Mouse (Mus musculus): Measurements from ENCODE around the gene Clmp. TPM values are rescaled to one million over a fixed set of nuclear protein-coding genes. Genes with fewer than 3 reads are reported as not detected.
"Not testable (repeated sequence)": the region's sequence is repeated elsewhere in the genome, so short reads cannot be mapped to it uniquely, and the experiment has no call there.

The Clmp gene
- total RNA-seq, 2 experiments from 2014 or later, result 8.5 to 9.0 TPM

DNA sequence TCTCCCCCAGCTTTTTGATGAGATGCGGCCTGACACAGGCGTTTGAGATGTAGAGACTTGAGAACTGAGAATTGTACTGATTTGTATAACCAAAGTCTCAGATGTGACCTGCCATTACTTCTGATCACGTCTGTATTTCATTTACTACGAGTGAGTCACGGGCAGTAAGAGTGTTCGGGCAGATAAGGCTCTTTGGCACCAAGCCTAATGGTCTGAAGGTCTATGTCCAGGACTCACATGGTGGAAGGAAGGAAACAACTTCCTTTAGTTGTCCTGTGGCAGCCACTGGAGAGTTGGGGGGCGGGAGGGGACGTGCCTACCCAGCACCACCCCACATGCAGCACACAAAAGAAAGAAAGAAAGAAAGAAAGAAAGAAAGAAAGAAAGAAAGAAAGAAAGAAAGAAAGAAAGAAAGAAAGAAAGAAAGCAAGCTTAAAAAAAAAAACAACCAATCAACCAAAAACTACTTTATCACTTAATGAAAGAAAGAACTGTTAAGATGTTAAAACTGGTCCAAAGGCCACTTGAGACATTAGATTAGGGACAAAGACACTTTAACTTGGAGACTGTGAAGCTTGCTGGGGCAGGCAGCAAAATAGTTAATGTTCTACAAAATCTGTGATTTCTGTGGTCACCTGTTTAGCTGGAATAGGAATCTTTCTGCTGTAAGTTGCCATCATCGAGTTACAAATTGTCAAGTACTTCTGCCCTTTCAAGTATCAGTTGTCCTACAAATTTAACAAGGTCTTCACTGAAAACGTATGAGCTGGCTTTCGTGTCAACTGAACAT, 90.9 kb downstream of the Clmp start:
- peak; percentile 60 for DNase-seq

DNA sequence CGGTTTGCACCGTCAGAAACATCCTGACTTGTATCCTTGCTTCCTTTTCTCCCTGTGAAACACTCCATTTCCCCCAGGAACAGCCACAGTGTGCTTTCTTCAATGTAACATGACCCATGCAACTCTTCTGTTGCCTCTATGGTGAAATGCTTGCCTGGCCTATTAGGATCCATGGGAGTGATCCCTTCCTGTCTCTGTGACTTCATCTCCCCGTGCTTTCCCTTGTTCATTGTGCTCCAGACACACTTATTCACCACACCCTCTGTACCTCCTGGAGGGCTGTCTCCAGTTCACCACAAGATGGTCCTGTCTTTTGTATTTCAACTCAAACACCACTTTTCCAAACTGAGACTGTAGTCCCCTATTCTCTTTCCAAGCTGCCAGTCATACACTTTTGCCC, 94.3 kb downstream of the Clmp start:
- no peak for DNase-seq

DNA sequence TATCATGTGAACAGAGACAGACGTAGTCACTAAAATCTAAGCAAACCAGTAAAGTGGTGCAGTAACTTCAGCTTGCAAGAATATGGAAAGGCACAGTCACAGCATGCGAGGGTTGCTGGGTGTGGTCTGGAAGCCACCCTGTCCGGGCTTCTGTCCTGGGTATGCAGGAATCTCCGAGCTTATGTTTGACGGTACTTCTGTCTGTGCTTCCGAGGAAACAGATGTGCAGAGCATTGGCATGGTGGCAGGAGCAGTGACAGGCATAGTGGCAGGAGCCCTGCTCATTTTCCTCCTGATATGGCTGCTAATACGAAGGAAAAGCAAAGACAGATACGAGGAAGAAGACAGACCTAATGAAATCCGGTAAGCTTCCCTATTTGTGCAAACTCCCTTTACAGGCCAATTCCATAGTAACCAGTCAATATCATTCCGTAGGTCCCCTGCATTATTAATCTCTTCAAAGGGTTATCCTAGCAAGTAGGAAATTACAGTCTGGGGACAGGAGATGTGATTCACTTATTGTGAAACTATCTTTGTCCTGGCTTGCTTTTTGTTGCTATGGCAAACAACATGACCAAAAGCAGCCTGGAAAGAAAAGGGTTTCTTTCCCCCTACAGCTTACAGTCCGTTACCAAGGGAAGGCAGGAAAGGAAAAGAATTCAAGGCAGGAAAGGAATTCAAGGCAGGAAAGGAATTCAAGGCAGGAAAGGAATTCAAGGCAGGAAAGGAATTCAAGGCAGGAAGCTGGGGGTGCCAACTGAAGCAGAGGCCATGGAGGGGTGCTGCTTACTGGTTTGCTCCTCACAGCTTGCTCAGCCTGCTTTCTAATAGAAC, 95.3 kb downstream of the Clmp start:
- DNase-seq, result no peak

DNA sequence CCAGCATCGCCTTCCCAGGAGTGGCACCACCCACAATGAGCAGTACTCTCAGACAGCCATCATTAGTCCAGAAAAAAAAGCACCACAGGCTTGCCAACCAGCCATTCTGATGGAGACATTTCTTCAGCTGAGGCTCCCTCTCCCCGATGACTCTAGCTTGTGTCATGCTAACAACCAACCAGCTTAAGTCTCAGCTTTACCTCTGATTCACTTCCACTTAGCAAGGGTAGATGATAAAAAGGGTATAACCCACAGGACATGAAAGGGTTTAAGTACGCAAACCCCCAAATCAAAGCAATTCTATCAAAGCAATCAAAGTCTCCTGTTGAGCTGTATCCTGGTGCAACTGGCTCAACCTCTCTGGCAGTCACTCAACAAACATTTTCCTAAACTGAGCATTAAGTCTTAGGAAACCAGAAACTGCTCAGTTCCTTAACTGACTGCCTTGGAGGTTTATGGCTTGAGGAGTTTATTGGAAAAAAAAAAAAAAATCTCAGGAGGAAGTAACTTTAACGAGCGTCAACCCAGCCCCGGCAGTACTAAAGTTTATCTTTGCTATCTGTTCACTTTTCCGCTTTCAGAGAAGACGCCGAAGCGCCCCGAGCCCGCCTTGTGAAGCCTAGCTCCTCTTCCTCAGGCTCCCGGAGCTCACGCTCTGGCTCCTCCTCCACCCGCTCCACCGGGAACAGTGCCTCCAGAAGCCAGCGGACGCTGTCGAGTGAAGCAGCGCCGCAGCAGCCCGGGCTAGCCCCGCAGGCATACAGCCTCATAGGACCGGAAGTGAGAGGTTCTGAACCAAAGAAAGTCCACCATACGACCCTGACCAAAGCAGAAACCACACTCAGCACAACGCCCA, 96.2 kb downstream of the Clmp start:
- DNase-seq, result peak; percentile 69

DNA sequence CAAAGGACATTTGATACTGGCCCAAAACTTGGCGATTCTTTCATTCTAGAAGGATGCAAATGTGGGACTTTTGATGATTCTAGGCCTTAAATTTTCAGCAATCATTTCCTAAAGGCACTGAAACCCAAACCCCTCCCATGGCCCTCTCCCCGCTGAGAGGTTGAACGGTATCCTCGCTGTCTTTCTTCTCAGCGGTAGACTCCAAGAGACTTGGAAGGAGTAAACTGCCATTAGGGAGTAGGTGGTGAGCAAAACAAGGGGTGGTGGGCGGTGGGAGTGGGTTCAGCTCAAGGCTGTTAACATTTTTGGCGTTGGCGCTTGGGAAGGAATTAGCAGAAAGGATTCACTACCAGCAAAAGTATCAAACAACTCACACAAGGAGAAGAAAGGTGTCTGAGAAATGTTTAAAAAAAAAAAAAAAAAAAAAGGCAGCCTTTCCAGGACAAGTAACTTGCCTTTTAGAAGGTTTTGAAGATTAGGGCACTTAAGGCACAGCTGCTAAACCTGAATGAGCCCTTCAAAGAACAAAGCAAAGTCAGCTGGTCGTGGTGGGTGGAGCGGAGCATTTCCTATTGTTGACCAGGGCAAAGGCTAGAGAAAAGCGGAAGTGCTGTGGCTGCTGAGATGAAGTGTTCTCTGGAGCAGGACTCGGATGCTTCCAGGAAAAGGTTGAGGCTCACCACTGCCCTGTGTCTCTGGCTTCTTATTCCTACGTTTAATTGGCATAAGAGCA, 98.0 kb downstream of the Clmp start:
- peak; percentile 55 for DNase-seq

DNA sequence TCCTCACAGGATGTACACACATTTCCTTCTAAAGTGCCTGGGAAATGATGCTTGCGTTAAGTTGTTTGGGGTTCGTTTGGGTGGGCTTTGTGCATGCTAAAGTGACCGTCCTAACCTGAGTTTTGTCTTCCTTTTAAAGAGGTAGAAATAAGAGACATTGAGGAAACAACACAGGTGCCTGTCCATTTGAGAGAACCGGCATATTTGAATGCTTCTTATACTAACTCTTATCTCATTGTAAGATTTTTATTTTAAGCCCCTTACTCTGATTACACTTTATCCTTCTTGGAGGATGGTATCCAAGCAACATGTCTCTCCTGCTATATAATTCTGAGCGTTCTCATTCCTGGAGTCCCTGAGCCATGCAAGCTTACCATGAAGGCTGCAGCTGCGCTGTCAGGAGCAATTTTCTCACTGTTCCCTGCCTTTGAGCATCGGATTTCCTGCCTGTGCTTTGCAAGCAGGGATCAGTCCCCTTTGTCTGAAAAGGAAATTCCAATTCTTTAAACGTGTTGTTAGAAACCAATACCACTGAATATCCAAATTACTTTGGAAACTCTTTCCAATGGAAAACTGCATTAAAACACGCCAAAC, 98.7 kb downstream of the Clmp start:
- no peak for DNase-seq

DNA sequence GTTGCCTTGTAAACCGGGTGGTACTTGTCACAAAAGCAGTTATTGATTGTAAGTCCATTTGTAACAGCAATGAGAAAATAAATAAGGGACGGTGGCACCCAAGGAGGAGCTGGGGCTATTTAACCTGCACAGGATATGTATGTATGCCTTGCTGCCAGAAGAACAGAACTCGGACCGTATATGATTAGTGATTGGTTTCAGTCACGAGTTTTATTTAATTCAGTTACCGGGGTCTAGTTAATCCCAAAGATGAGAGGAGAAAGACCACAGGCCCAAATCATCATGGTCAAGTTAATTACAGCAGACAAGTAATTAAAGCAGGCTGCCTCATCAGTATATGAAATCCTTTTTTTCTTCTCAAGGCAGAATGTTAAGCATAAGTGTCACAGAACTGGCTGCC, 99.7 kb downstream of the Clmp start:
- DNase-seq, result no peak

DNA sequence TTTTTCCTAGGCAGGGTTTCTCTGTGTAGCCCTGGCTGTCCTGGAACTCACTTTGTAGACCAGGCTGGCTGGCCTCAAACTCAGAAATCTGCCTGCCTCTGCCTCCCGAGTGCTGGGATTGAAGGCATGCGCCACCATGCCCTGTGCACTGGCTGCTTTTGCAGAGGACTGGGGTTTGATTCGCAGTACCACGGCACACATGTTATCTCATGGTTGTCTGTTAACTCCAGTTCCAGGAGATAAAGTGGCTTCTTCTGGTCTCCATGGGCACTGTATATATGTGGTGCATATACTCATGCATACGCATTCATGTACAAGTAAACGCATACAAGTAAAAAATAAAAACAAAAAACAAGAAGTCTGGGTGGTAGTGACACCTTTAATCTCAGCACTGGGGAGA, 101.1 kb downstream of the Clmp start:
- DNase-seq, result not testable (repeated sequence)

DNA sequence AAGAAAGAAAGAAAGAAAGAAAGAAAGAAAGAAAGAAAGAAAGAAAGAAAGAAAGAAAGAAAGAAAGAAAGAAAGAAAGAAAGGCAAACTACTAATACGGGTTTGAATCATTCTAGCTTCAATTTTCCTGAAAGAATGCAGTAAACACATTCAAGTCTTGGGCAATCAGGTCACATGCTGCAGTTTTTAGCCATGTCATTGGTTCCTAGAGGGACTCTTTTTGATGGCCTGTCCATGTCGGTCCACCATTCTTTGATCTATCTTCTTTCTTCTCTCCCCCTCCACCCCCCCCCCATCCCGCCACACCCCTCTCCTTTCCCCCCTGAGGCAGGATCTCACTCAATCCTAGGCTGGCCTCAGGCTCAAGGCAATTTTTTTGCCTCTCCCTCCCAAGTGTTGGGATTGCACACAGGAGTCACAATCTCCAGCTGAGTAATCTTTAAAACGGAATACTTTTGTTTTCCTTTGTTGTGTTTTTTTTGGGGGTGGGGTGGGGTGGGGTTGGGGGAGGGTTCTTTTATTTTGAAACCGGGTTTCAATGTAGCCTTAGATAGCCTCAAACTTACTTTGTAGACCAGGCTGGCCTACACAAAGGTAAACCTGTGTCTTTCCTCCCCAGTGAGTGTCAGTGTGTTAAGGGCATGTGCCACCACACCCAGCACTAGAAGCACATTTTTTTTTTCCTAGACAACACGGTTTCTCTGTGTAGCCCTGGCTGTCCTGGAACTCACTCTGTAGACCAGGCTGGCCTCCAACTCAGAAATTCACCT, 106.3 kb downstream of the Clmp start:
- DNase-seq, result no peak

DNA sequence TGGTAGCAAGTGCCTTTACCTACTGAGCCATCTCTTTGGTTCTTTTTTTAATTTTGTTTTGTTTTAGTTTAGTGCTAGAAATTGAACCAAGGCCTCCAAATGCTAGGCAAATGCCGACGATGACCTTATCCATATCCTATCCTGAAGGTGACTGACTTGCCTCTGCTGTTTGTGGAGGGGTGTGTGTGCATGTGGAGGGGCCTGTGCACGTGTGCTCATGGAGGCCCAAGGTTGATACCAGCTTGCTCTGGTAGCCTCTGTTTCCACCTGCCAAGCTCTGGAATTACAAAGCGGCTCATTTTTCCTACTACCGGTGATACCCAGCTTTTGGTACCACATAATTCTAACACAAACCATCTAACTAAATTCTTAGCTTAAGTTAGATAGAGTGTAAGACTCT, 107.8 kb downstream of the Clmp start:
- no peak for DNase-seq

DNA sequence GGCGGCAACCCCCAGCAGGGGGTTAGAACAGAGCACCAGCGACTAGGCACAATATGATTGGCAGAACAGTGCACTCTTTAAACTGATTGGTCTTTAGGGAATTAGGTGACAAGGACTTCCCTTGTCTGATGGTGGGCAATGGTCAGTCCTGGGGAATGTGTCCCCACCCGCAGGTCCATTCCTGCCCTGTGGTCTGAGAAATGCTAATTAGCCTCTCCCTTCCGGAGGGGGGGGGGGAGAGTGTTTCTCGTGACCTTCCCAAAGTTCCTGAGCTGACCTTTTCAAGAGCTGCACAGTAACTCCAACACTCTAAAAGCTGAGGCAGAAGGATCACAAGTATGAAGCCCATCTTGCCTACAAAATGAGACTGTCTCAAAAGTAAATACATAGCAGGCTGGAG, 108.5 kb downstream of the Clmp start:
- peak; percentile 1 for DNase-seq

DNA sequence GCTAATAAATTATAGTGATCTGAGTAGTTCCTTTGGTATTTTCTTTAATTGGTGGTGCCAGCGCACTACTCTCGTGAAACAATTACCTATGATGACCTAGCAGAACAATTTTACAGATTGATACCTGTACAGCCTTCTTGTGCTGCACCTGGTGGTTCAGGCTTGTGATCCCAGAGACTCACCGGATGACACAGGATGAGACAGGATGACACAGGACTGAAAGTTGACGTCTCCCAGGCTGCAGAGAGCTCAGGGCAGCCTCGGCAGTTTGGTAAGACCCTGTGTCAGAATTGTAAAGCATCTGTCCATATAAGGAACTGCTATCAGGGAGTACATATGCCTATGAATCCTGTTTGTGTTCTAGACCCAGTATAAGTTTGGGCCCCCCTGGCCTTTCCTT, 109.2 kb downstream of the Clmp start:
- no peak for DNase-seq

DNA sequence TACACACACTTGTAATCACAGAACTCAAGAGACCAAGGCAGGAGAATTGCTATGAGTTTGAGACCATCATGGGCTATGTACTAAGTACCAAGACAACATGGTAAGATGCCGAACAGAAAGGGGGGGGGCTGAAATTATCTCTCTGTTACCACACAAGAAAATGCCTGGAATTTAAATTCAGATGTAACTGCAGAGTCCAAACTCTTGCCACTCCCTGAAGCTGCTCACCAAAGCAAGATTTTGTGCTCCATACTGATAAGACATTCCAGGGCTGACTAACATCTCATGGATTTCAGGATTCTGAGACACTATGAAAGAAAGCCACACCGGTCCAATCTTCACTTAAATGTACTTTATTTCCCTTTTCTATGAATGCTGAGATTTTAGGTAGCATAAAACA, 109.8 kb downstream of the Clmp start:
- DNase-seq, result no peak

DNA sequence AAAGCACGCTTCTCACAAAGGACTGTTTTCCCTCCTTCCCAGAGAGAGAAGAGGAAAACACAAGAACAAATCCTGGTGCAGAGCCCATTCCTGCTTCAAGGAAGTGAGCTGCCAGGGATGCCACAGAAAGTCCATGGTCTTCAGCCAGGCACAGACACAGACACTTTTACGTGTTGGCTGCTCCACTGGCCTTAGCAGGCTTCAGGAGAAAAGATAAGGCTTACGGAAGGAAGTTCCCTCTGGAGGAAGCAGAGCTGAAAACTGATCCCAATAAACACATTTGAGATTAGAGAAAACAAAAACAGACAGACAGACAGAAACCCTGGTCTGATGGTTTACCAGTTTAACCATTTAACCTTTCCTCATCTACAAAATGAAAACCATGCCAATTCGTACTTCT, 110.3 kb downstream of the Clmp start:
- DNase-seq, result no peak

DNA sequence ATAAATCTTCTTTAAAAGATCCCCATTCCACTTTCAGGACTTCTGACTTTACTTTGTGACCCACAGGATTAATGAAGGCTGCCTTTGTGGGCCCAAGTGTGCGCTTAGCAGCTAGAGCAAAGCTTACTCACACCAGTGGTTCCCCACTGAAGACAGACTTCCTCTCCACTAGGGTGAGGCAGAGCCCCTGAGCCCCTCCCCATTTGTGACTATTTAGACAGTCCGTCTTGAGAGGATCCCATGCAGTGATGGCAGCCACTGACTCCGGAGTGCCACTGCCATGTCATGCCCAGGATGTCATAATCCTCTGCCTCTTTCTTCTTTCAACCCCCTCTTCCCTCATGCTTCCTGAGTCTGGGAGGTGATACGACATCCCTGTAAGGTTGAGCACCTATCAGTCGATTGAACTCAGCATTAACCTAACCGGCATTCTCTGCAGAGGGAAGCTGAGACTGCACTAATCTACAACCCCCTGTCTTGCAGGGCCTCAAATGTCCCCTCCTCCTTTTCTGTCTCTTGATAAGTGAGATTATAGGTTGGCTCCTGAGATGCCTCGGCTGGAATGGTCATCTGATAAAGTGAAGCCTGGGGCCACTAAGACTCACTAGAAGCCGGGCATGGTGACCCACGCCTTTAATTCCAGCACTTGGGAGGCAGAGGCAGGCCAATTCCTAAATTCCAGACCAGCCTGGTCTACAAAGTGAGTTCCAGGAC, 112.6 kb downstream of the Clmp start:
- no peak for DNase-seq

DNA sequence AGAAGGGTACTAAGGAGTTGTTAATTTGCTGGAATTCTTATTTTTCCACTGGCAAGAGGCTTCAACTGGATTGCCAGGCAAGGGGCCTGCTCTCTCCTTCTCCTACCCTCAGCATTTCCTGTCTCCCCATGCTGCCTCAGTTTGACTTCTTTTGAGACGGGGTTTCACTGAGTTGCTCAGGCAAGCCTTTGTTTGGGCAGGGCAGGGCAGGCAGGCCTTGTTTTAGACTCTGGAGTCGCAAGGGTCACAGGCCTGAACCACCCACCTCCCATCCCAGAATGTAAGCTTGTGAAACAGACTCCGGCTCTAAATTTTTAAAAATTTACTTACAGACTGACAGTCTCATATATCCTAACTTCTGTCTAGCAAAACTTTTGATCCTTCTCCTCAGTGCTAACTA, 113.3 kb downstream of the Clmp start:
- no peak for DNase-seq

DNA sequence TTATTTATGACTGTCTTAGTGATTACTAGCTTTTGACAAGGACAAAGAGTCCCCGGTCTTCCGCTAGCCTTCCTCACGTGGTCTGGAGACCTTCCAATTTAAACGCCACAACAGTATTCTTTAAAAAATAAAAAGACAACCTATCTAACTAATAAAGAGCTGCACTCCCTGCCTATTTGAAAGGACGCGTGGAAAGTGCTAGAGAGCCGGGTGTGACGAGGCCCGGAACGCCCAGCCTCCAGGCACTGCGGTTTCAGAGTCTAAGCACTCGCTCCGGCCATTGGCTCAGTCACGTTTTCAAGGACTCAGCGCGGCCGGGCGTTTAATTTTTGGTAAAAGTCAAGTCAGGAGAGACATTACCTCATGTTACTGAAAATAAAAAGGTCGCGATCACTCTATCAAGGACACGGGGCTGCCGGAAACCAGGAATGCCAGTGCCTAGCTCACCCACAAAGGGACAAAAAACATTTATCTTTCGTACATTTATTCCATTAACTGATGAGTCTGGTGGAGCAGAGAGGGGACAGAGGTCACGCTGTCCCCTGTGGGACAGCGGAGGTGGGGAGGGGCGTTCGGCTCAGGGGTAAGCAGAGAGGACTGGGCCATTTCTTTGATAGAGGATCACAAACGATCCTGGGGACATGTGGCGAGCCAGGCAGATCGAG, 114.2 kb downstream of the Clmp start:
- DNase-seq, result peak; percentile 88

DNA sequence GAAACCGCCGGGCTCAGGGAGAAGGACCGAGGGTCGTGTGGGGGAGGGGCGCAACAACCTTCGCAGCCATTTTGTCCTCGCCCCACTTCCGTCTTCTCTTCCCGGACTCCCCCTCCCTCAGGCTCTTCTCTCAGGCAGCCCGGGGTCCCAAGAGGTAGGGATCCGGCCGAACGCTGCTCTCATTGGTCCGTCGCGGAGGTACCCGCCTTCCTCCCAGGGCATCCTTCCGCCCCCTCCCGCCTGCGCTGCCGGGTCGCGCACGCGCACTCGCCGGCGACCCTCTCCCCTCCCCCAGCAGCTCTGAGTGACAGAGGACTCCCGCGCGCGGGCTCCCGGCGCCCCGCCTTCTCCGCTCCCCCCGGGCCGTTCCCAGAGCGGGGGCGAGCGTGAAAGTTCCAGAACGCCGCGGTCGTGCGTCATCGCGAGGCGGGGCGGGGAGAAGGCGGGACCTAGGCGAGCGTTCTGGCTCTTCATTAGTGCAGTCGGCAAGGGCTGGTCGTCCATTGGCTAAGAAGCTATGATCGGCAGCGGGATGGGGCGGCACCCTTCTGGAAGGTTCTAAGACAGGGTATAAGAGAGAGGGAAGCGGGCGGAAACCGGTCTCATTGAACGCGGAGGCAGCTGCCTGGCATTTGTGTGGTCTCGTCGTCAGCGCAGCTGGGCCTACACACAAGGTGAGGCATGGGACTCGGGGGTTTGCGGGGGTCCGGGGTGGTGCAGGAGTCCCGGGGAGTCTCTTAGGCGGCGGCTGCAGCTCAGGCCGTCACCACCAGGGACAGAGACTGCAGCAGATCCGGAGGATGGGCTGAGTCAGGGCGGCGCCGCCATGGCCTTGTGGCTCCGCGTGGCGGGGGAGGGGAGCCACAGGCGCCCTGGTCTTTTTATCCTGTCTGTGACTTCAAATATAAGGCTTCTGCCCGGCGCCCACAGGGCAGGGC, 115.2 kb downstream of the Clmp start, which contains the start of gene Hspa8:
Gene Hspa8 (plus strand): TSS at position 310 of the 938 bp plus-strand sequence.
- DNase-seq, result peak; percentile 100

All from adrenal gland, postnatal 10 days (tissue).